Mouse (Mus musculus): ENCODE results near the gene Tnfrsf23.
"Not testable (repeated sequence)": the region's sequence is repeated elsewhere in the genome, so short reads cannot be mapped to it uniquely, and the experiment has no call there.

Tnfrsf23 gene

GRCm38 (mm10) chr7:143685359-143686067, at the start of gene Tnfrsf23:
TSS of gene Tnfrsf23 (minus strand) at chr7:143685872.
- CTCF ChIA-PET, result interaction anchor here (0.7 kb wide), 1 partner anchor 22 kb away, joined by 3 read pairs; no protein-coding TSS in a partner anchor

DNA sequence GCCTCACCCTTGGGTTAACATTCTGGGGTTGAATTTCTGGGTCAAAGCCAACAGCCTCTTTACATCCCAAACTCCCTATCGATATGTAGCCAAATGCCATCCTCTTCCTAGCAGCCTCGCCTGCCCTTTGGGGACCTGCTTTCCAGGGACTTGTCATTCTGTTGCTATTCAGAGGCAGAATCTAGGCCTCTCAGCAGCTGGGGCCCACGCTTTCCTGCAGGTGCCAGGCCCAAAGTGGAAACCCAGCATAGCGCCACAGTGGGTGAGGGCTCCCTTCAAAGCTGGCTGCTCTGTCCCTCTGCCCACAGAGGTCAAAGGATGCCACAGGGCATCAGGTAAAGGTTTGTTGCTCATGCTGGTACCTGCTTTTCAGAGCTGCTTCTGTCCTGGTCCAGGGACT, 48.1 kb upstream of the Tnfrsf23 start:
- CTCF ChIA-PET, result no interaction called here

GRCm38 (mm10) chr7:143729886-143730285, 44.2 kb upstream of the Tnfrsf23 start:
- CTCF ChIA-PET, result interaction anchor here (0.6 kb wide), 1 partner anchor 10 kb away, joined by 3 read pairs; no protein-coding TSS in a partner anchor

GRCm38 (mm10) chr7:143726396-143726795, 40.7 kb upstream of the Tnfrsf23 start:
- CTCF ChIA-PET, result no interaction called here

DNA sequence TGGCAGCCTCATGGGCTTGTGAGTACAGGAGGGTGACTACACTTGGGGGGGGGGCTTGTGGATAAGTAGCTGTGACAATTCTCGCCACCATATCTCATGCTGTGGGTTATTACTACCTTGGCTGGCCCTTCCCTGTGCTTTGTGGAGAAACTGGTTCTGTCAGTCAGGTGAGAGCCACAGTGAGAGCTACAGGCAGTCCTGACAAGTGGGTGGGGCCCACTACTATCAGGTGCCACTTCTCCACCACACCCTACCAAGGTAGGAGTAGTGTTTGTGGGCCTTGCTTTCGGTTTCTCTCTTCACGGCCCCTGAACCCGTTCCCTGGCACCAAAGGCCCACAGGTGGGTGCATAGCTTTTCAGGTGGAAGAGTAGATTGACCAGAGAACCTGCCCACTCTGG, 38.2 kb upstream of the Tnfrsf23 start:
- CTCF ChIA-PET, result interaction anchor here (1.1 kb wide), 1 partner anchor 10 kb away, joined by 4 read pairs; no protein-coding TSS in a partner anchor

GRCm38 (mm10) chr7:143722646-143723045, 37.0 kb upstream of the Tnfrsf23 start:
- CTCF ChIA-PET, result interaction anchor here (0.9 kb wide), 1 partner anchor 15 kb away, joined by 5 read pairs; no protein-coding TSS in a partner anchor

GRCm38 (mm10) chr7:143717811-143718210, 32.1 kb upstream of the Tnfrsf23 start:
- CTCF ChIA-PET, result interaction anchor here (0.6 to 0.7 kb wide), 2 partner anchors 119 to 159 kb away, joined by 3 read pairs; no protein-coding TSS in a partner anchor

GRCm38 (mm10) chr7:143713421-143713820, 27.7 kb upstream of the Tnfrsf23 start:
- CTCF ChIA-PET, result interaction anchor here (1.0 kb wide), 1 partner anchor 10 kb away, joined by 4 read pairs; no protein-coding TSS in a partner anchor

- CTCF ChIA-PET, result interaction anchor here (1.0 kb wide), 1 partner anchor 11 kb away, joined by 4 read pairs; no protein-coding TSS in a partner anchor
These were observed 27.2 kb upstream of the Tnfrsf23 start for GRCm38 (mm10) chr7:143712771-143713348.

DNA sequence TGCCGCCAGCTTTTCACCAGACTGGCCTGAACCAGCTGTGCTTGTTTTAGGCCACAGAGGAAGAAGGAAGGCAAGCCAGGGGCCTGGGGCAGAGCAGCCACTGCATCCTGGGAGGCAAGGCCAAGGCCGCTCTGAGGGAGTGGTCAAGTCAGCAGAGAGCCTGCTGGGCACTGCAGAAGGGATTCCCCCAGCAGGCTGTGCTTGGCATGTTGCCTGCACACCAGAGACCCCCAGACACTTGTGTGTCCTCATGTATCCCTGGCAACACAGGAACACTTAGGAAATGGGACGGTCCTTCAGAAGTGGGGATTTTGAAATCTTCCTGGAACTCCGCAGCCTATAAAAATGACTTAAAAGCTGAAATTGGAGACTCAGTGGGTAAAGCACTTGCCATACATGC, 26.4 kb upstream of the Tnfrsf23 start:
- CTCF ChIA-PET, result interaction anchor here (0.8 to 1.6 kb wide), 2 partner anchors 31 to 52 kb away, joined by 4 read pairs; no protein-coding TSS in a partner anchor

DNA sequence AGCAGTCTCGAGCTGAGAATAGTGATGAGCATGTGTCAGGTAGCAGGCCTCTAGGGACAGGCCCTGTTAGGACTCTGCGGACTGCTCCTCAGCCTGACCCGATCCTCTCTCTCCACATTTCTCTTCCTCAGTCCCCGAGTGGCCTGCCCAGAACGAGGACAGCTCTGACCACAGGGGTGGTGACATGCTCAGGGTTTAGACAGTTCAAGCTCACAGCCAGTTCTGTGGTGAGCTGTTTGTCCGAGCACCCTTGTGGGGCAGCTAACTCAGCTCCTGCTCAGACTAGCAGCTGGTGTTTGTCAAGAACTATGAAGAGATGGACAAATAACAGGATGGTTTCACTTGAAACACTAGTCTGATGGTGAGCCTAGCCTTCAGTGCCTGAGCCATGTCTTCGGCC, 25.7 kb upstream of the Tnfrsf23 start:
- CTCF ChIA-PET, result interaction anchor here (0.7 to 1.6 kb wide), 2 partner anchors 37 to 53 kb away, joined by 4 to 5 read pairs; no protein-coding TSS in a partner anchor

- CTCF ChIA-PET, result no interaction called here
These were observed 23.7 kb upstream of the Tnfrsf23 start for GRCm38 (mm10) chr7:143709395-143709794.

- CTCF ChIA-PET, result interaction anchor here (0.6 to 2.7 kb wide), 6 partner anchors 12 to 56 kb away, joined by 4 to 13 read pairs (median 4); no protein-coding TSS in a partner anchor
These were observed 21.2 kb upstream of the Tnfrsf23 start for GRCm38 (mm10) chr7:143706697-143707438.

DNA sequence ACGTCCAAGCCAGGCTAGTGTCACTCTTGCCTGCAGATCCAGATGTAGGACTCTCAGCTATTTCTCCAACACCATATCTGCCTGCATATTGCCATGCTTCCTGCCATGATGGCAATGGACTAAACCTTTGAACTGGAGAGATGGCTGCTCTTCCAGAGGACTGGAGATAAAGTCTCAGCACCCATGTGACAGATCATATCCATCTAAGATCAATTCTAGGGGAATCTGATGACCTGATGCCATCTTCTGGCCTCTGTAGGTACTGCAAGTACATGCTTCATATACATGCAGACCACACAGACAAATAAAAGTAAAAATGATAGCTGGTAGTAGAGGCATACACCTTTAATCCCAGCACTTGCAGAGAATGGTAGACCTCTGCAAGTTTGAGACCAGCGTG, 10.5 kb upstream of the Tnfrsf23 start:
- CTCF ChIA-PET, result interaction anchor here (0.6 kb wide), 1 partner anchor 83 kb away, joined by 3 read pairs; no protein-coding TSS in a partner anchor

GRCm38 (mm10) chr7:143694550-143694949, 8.9 kb upstream of the Tnfrsf23 start:
- CTCF ChIA-PET, result no interaction called here

DNA sequence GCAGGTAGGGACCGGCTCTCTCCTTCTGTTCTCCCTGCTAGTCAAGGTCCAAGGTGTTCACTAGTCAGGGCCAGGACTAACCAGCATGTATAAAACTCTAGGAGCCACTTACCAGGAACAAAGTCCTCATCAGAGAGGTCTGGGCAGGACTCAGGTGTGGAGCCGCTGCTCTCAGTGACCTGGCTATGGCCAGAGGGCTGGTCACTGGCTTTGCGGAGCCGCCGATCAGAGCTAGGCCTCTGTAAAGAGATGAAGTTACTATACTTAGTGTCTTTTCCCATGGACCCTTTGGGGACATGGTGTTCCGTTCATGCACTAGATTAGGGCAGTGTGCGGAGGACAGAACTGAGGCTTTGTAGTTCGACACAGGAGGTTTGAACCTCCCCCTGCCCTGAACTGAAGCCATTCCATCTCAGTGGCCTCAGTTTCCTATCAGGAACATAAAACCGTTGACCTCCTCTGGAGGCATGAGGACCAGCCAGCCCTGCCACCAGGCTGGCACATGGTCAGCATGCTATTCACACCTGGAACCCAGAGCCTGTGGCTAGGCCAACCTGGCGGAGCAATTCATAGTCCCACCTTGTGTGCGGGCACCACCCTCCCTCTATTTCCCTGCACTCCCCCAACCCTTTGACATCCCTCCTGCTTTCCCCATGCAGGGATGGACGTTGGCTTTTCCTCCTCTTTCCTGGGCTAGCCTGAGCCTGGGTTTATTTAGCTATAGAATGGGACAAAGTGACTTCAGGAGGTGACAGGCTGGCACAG, 7.3 kb upstream of the Tnfrsf23 start:
- CTCF ChIA-PET, result interaction anchor here (0.5 kb wide), 1 partner anchor 109 kb away, joined by 6 read pairs; no protein-coding TSS in a partner anchor

DNA sequence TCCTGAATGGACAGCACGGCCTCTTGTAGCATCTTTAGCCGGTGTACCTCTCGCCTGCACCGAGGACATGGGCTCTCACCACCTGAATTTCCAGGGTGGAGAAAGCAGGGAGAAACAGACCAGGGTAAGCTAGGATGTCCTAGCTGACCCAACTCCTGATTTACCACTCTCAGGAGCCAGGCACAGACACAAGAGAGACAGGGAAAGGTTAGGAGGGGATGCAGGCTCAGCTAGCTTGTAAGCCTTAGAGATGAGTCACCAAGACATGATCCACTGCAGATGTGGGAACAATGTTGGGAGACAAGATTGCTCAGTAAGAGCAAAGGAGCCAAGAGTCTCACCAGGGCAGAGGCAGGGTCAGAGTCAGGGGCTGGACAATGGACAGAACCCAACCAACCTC, 6.2 kb upstream of the Tnfrsf23 start:
- CTCF ChIA-PET, result no interaction called here

GRCm38 (mm10) chr7:143691181-143691580, 5.5 kb upstream of the Tnfrsf23 start:
- CTCF ChIA-PET, result no interaction called here

- CTCF ChIA-PET, result no interaction called here
These were observed 4.3 kb upstream of the Tnfrsf23 start for GRCm38 (mm10) chr7:143689946-143690345.

DNA sequence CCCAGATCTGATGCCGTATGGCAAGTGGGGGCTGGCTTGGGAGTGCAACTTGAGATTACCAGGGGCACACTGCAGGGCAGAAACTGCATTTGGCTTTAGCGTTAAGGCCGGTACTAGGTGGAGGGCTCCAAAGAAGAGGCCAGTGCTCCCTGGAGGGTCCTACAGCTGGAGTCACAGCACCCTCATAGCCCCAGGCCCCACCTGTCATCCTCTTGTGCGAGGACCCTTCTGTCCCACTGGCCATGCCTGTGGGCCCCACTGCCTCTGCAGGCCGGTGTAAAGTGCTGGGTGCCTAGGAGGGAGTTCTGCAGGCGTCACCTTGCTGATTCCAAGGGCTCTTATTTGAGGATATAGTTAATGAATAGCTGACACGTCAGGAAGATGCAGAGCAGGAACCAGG, 3.8 kb upstream of the Tnfrsf23 start:
- CTCF ChIA-PET, result no interaction called here

DNA sequence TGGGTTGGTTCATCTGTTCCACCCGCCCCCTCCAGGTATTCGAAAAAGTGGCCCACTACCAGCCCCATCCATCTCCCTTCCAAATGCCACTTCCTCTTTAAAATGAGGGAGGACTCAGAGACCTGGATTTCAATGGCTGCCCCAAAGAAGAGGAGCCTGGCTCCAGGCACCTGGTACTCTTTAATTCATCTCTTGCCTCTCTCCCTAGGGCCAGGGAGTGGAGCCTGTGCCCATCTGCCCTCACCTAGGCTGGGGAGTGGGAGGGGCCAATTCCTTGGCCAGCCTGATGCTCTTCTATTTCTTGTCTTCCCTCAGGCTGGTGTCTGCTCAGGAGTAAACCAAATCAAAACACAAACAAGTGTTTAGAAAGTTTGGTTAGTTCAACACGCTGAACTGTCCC, 1.0 kb upstream of the Tnfrsf23 start:
- CTCF ChIA-PET, result not testable (repeated sequence)
